Mouse (Mus musculus) kidney, embryonic 16.5 days (tissue): ENCODE results near the gene Tmem254c. TPM values are rescaled to one million over a fixed set of nuclear protein-coding genes. Genes with fewer than 3 reads are reported as not detected.
"Not testable (repeated sequence)": the region's sequence is repeated elsewhere in the genome, so short reads cannot be mapped to it uniquely, and the experiment has no call there.

Experiments used
- ATAC-seq: fragments of 200-750 bp; cut with Nextera tagmentation; 2 replicates; pipeline ENCODE4 v1.8.0; 2017; ENCODE audit warnings: moderate TSS enrichment; ENCODE audit not compliant: low FRiP score, low TSS enrichment
- H3K27ac ChIP-seq: fragments of 300-500 bp; sonication (generic); 2 replicates; pipeline ENCODE4 v1.5.1; 2014; ENCODE audit warnings: low read length
- H3K27me3 ChIP-seq: fragments of 300-500 bp; sonication (generic); 2 replicates; pipeline ENCODE4 v1.6.1; 2014; ENCODE audit warnings: low read length, control low read depth, mixed read lengths; ENCODE audit not compliant: insufficient read depth
- H3K36me3 ChIP-seq: fragments of 300-500 bp; sonication (generic); 2 replicates; pipeline ENCODE4 v1.6.1; 2014; ENCODE audit warnings: low read length, control low read depth, mixed read lengths; ENCODE audit not compliant: insufficient read depth
- H3K4me1 ChIP-seq: fragments of 300-500 bp; sonication (generic); 2 replicates; pipeline ENCODE4 v1.6.1; 2014; ENCODE audit warnings: low read length, control low read depth, mixed read lengths; ENCODE audit not compliant: insufficient read depth
- H3K4me2 ChIP-seq: fragments of 300-500 bp; sonication (generic); replicated peaks from 2 replicates; pipeline ENCODE4 v1.6.1; 2014; ENCODE audit warnings: low read depth, low read length
- H3K4me3 ChIP-seq: fragments of 300-500 bp; sonication (generic); 2 replicates; pipeline ENCODE4 v1.5.1; 2014; ENCODE audit warnings: mild to moderate bottlenecking, low read length
- H3K9ac ChIP-seq: fragments of 300-500 bp; sonication (generic); replicated peaks from 2 replicates; pipeline ENCODE4 v1.6.1; 2014; ENCODE audit warnings: low read length
- H3K9me3 ChIP-seq: fragments of 300-500 bp; sonication (generic); 2 replicates; pipeline ENCODE4 v1.6.1; 2016; ENCODE audit warnings: low read length, control low read depth
- WGBS: fragments of 180-500 bp; shearing (Covaris S2); extraction: QIAGEN DNeasy Blood & Tissue Kit; methylation state at CpG from one replicate; pipeline ENCODE4 v1.1.7; 2014; 5-methylcytosine and 5-hydroxymethylcytosine counted together
- polyA plus RNA-seq: library from polyadenylated mRNA; unstranded; fragments of >200 nt; fragmentation: Nextera tagmentation; extraction: Ambion mirVana; gene quantifications from 2 replicates; pipeline ENCODE4 v1.2.1, GENCODE M21; 2015

Tmem254c gene
- polyA plus RNA-seq, 1 experiment from 2014 or later: 55.1 TPM

- not testable (repeated sequence) for H3K36me3 ChIP-seq, H3K27me3 ChIP-seq, H3K4me3 ChIP-seq, H3K27ac ChIP-seq, ATAC-seq, H3K4me1 ChIP-seq, H3K9me3 ChIP-seq, H3K9ac ChIP-seq, H3K4me2 ChIP-seq
- no CpG with 5 or more reads among the region's 5 CpGs for WGBS
Measured at GRCm38 (mm10) chr14:26045007-26045406, 22.1 kb downstream of the Tmem254c start.

GRCm38 (mm10) chr14:26042611-26043010, 24.5 kb downstream of the Tmem254c start, which contains the start of gene Gm9780:
Gene Gm9780 (minus strand): TSS chr14:26042711.
- H3K4me2 ChIP-seq, H3K4me3 ChIP-seq, ATAC-seq, H3K27ac ChIP-seq, H3K9me3 ChIP-seq, H3K36me3 ChIP-seq, H3K9ac ChIP-seq, H3K4me1 ChIP-seq, H3K27me3 ChIP-seq: not testable (repeated sequence)
- no CpG with 5 or more reads among the region's 26 CpGs for WGBS

GRCm38 (mm10) chr14:26035439-26035838, 31.7 kb downstream of the Tmem254c start:
- H3K27ac ChIP-seq, H3K27me3 ChIP-seq, H3K4me3 ChIP-seq, H3K4me1 ChIP-seq, H3K9ac ChIP-seq, ATAC-seq, H3K4me2 ChIP-seq, H3K9me3 ChIP-seq, H3K36me3 ChIP-seq: not testable (repeated sequence)
- WGBS: no CpG with 5 or more reads among the region's 6 CpGs

GRCm38 (mm10) chr14:26034364-26034763, 32.8 kb downstream of the Tmem254c start:
- not testable (repeated sequence) for H3K4me1 ChIP-seq, H3K27me3 ChIP-seq, H3K36me3 ChIP-seq, H3K4me3 ChIP-seq, H3K4me2 ChIP-seq, H3K9ac ChIP-seq, H3K27ac ChIP-seq, ATAC-seq, H3K9me3 ChIP-seq
- WGBS: no CpG with 5 or more reads among the region's 3 CpGs

- H3K27me3 ChIP-seq, H3K4me2 ChIP-seq, H3K9ac ChIP-seq, H3K4me3 ChIP-seq, ATAC-seq, H3K36me3 ChIP-seq, H3K4me1 ChIP-seq, H3K9me3 ChIP-seq, H3K27ac ChIP-seq: not testable (repeated sequence)
- WGBS: no CpG with 5 or more reads among the region's 12 CpGs
Measured at GRCm38 (mm10) chr14:26025653-26026052, 41.5 kb downstream of the Tmem254c start.

- no CpG with 5 or more reads among the region's 6 CpGs for WGBS
- ATAC-seq, H3K4me2 ChIP-seq, H3K9me3 ChIP-seq, H3K4me3 ChIP-seq, H3K4me1 ChIP-seq, H3K9ac ChIP-seq, H3K36me3 ChIP-seq, H3K27me3 ChIP-seq, H3K27ac ChIP-seq: not testable (repeated sequence)
Measured at GRCm38 (mm10) chr14:26022831-26023230, 44.3 kb downstream of the Tmem254c start.

GRCm38 (mm10) chr14:26021555-26021954, 45.6 kb downstream of the Tmem254c start:
- not testable (repeated sequence) for H3K27ac ChIP-seq, H3K36me3 ChIP-seq, ATAC-seq, H3K4me3 ChIP-seq, H3K9me3 ChIP-seq, H3K9ac ChIP-seq, H3K4me1 ChIP-seq, H3K27me3 ChIP-seq, H3K4me2 ChIP-seq
- no CpG with 5 or more reads among the region's 9 CpGs for WGBS

GRCm38 (mm10) chr14:26016414-26016813, 50.7 kb downstream of the Tmem254c start:
- H3K36me3 ChIP-seq, H3K4me2 ChIP-seq, H3K9me3 ChIP-seq, H3K9ac ChIP-seq, H3K27ac ChIP-seq, H3K27me3 ChIP-seq, H3K4me1 ChIP-seq, H3K4me3 ChIP-seq, ATAC-seq: not testable (repeated sequence)
- WGBS: no CpG with 5 or more reads among the region's 7 CpGs

Other genes starting within 250 kb of the Tmem254c start
- gene Anxa11, start 225.2 kb downstream of the Tmem254c start, polyA plus RNA-seq: 65.8 and 67.9 TPM in 2 replicates
- gene Plac9a, start 164.3 kb downstream of the Tmem254c start, polyA plus RNA-seq: 1.6 TPM in 1 of 2 replicates, not detected in the other
- gene Tmem254a, start 139.7 kb downstream of the Tmem254c start, polyA plus RNA-seq: 1.5 and 2.2 TPM in 2 replicates
- 0.17 TPM in 1 of 2 replicates, not detected in the other for gene Cphx1, start 129.1 kb downstream of the Tmem254c start, polyA plus RNA-seq
- 1.0 and 1.1 TPM in 2 replicates for gene Duxbl1, start 88.8 kb downstream of the Tmem254c start, polyA plus RNA-seq
- 35.4 and 41.6 TPM in 2 replicates for gene Gm9780, start 24.6 kb downstream of the Tmem254c start, polyA plus RNA-seq
- gene Cphx2, start 14.2 kb upstream of the Tmem254c start, polyA plus RNA-seq: not detected in 2 replicates
- gene Cphx3, start 14.9 kb upstream of the Tmem254c start, polyA plus RNA-seq: 0.21 TPM in 1 of 2 replicates, not detected in the other
- gene Duxbl2, start 51.0 kb upstream of the Tmem254c start, polyA plus RNA-seq: 0.55 and 1.4 TPM in 2 replicates
- gene Plac9b, start 115.1 kb upstream of the Tmem254c start, polyA plus RNA-seq: 27.8 and 32.0 TPM in 2 replicates
- 37.9 and 40.3 TPM in 2 replicates for gene Tmem254b, start 139.7 kb upstream of the Tmem254c start, polyA plus RNA-seq
- gene Duxbl3, start 190.6 kb upstream of the Tmem254c start, polyA plus RNA-seq: 0.50 and 1.4 TPM in 2 replicates